Mouse (Mus musculus) liver (tissue): ENCODE measurements around the gene Raet1e.
"Not testable (repeated sequence)": the region's sequence is repeated elsewhere in the genome, so short reads cannot be mapped to it uniquely, and the experiment has no call there.

Source experiments
- DNase-seq: peaks from one replicate; pipeline ENCODE4 v3.0.0-alpha.2; 2020; ENCODE audit warnings: mixed read lengths

Gene Raet1e

DNA sequence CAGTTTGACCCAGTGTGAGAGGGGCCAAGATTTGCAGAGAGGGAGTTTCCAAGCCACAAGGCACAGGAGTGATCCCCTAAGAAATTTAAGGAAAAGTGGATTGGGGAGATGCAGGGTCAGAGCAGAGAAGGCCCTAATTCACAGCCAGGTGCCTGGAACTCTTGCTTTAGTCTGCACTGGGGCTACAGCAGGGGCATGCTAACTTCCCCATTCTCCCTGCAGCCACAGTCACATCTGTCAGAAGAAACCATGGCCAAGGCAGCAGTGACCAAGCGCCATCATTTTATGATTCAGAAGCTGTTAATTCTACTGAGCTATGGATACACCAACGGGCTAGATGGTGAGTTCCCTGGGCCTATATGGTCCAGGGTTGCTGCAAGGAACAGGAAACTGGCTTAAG, 204.1 kb downstream of the Raet1e start:
- DNase-seq: not testable (repeated sequence)

DNA sequence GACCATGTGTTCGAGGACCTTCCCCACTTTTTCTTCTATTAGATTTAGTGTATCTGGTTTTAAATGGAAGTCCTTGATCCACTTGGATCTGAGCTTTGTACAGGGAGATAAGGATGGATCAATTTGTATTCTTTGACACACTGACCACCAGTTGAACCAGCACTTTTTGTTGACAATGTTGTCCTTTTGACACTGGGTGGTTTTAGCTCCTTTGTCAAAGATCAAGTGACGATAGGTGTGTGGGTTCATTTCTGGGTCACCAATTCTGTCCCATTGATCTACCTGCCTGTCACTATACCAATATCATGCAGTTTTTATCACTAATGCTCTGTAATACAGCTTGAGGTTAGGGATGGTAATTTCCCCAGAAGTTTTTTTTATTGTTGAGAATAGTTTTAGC, 206.5 kb downstream of the Raet1e start:
- not testable (repeated sequence) for DNase-seq

DNA sequence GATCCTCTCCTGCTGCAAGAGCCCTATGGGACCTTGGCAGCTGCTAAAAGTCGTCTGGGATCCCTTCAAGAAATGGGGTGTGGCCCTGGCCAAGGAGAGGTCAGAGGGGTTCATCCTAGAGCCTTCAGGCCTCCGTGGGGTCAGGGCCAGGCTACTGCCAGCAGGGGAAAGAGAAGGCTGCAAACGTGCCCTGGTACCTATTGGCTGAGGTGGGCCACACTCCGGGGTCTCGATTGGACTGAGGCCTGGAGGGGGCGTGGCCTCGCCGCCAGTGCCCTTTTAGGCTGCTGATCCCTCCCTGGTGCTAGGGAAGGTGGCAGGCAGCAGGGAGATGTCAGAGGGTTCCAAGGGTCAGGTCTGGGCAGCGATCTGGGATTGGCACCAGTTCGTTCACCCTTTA, 222.9 kb downstream of the Raet1e start:
- DNase-seq: not testable (repeated sequence)

DNA sequence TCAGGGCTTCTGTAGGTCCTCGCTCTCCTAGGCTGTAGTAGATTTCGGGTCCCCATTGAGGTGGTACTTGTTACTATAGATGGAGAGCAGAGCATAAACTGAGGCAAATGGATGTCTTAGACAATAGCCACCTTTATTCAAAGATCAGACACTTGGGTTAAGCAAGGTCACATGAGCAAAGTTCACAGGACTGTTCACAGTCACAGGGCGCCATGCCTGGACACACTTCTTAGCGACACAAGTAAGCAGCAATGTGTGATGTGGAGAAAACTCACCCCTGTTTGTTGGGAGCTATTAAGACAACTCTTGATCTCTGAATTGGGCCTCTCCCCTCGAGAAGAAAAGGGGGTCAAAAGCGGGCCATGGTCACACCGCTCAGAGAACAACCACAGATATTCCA, 231.8 kb downstream of the Raet1e start:
- DNase-seq: not testable (repeated sequence)

DNA sequence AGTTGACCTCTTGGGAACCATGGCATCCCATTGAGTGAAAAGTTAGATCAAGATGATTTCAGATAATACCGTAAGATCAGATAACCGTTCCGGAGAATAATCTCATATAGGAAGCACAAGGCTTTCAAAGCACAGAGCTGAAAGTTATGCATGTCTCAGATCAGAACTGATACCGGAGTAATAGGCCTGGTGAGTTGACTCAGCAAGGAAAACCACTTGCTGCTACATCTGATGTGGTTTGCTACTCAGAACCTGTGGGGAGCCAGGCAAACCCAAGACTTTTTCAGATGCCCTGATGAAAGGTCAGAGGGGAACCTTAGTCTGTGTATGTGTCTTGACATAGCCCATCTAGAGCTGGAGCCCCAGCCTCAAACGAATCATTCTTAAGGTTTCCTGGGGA, 233.2 kb downstream of the Raet1e start:
- DNase-seq: not testable (repeated sequence)

DNA sequence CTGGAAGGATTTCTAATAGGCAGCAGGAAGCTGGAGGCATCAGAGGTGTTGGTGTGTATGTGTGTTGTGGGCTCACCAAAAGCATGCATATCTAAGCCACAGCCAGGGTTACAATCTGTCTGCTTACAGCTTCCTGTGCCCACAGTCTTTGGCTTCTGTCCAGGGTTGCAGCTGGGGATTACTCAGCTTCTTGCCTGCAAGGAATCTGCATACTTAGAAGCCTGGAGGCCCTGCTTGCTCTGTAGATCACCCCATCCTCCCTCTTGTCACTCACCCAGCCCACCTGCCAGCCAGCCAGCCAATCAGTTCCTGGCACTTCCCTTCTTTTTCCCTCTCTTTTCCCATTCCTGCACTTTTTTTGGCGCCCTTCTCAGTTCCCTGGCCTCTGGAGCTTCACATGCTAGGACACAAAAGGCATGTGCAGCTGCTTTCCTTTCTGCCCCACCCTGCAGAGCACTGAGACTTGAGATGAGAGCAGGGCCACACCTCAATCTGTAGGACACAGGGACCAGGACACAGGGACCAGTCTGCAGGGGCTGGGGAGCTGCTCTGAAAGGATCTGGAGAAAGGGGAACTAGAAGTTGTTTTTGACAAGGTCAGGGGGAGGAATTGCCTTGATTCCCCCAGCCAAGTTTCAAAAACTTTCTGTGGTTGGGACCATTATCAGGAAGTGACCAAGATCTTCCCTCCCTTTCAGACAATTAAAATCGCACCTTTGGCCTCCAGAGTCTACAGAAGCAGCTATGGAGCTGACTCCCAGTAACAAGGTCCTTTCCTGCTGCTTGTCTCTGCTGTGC, 234.9 kb downstream of the Raet1e start:
- DNase-seq: not testable (repeated sequence)

DNA sequence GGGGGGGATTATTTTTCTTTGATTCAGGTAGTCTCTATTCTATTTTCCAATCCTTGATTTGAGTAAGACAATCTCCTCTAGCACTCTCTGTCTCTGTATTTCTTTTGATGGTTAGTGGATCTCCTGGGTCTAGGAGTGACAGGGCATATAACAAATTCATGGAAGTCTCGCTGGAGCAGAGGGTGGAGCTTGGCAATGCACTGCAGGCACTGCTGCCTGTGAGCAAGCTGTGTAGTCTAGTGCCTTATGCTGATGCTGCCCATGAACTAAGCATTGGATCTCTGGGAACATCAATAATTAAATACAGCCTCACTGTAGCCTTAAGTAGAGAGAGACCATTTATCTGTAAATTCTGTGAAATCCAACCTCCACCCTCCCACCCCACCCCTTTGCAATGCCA, 238.3 kb downstream of the Raet1e start:
- not testable (repeated sequence) for DNase-seq

DNA sequence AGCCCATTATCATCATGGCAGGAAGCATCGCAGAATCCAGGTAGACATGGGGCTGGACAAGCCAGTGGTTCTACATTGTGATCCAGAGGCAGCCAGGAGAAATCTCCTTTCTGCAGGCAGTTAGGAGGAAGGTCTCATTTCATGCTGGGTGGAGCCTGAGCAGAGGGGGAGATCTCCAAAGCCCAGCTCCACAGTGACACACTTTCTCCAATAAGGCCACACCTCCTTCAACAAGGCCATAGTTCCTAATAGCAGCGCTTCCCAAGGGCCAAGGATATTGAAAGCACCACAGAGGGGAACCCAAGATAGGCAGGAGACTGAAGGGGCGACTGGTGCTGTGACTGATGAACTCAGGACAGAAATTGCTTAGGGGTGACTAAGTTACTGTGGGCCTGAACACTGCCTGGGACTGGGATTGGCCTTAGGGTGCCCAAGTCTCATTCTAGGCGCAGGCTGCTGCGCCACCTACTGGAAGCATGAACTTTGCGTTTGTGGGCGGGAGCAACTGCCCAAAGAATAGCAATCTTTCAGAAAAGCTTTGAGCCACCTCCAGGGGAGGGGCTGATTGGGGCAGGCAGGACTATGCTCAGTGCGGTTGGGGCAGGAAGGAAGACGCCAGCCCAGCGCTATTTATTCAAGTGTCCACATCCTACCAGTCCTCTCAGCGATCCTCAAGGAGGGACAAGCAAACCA, 244.0 kb downstream of the Raet1e start:
- peak; percentile 61 for DNase-seq

DNA sequence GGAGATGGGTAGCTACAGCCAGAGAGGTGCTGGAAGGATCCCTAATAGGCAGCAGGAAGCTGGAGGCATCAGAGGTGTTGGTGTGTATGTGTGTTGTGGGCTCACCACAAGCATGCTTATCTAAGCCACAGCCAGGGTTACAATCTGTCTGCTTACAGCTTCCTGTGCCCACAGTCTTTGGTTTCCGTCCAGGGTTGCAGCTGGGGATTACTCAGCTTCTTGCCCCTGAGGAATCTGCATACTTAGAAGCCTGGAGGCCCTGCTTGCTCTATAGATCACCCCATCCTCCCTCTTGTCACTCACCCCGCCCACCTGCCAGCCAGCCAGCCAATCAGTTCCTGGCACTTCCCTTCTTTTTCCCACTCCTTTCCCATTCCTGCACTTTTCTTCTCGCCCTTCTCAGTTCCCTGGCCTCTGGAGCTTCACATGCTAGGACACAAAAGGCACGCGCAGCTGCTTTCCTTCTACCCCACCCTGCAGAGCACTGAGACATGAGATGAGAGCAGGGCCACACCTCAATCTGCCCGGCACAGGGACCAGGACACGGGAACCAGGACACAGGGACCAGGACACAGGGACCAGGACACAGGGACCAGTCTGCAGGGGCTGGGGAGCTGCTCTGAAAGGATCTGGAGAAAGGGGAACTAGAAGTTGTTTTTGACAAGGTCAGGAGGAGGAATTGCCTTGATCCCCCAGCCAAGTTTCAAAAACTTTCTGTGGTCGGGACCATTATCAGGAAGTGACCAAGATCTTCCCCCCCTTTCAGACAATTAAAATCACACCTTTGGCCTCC, 255.5 kb downstream of the Raet1e start:
- DNase-seq: peak; percentile 6
